Comparison of ENCODE assay signal across 8 mouse cellular contexts in genomic region chr15:65535606-65536005, GRCm38 (mm10).
"Had no signal": no experiment of that assay in that cellular context is flagged by ENCODE, and none has a peak within 500 bp of the region (broad histone marks: within the 10 kb centered on the region; RNA-seq: fewer than 3 reads in every experiment).

No protein-coding gene starts in this region.

- DNase-seq: lung, adult 18-20 months; lung, embryonic 14.5 days; lung, postnatal 10 days; lung, postnatal 36 days; right cerebral cortex, postnatal 14 days; thymus, adult 18-20 months; thymus, postnatal 14 days; thymus, postnatal 36 days had no signal
